Mouse (Mus musculus): ENCODE results near the gene Hoxb1.

Gene Hoxb1

GRCm38 (mm10) chr11:96334002-96334364 lies 31.6 kb upstream of the Hoxb1 start:
- no peak for DNase-seq (ENCODE audit: extremely low spot score)

- DNase-seq (ENCODE audit: extremely low spot score) = no peak
These were observed 30.6 kb upstream of the Hoxb1 start for GRCm38 (mm10) chr11:96334998-96335397.

GRCm38 (mm10) chr11:96336597-96336996 lies 29.0 kb upstream of the Hoxb1 start:
- DNase-seq (ENCODE audit: extremely low spot score) = no peak

GRCm38 (mm10) chr11:96337026-96337425 lies 28.5 kb upstream of the Hoxb1 start:
- DNase-seq (ENCODE audit: extremely low spot score) = no peak

GRCm38 (mm10) chr11:96338957-96339855 lies 26.3 kb upstream of the Hoxb1 start:
- DNase-seq (ENCODE audit: extremely low spot score) = no peak

- no peak for DNase-seq (ENCODE audit: extremely low spot score)
These were observed 24.7 kb upstream of the Hoxb1 start for GRCm38 (mm10) chr11:96340698-96341365.

- DNase-seq (ENCODE audit: extremely low spot score) = no peak
These were observed 23.6 kb upstream of the Hoxb1 start for GRCm38 (mm10) chr11:96341701-96342575.

GRCm38 (mm10) chr11:96342576-96342930 lies 23.0 kb upstream of the Hoxb1 start:
- no peak for DNase-seq (ENCODE audit: extremely low spot score)

GRCm38 (mm10) chr11:96343206-96343745 lies 22.3 kb upstream of the Hoxb1 start:
- DNase-seq (ENCODE audit: extremely low spot score) = no peak

- DNase-seq (ENCODE audit: extremely low spot score) = no peak
These were observed 21.3 kb upstream of the Hoxb1 start for GRCm38 (mm10) chr11:96344061-96344877.

- DNase-seq (ENCODE audit: extremely low spot score) = no peak
These were observed 20.7 kb upstream of the Hoxb1 start for GRCm38 (mm10) chr11:96344878-96345159.

- DNase-seq (ENCODE audit: extremely low spot score) = peak; percentile 55
These were observed 20.2 kb upstream of the Hoxb1 start for GRCm38 (mm10) chr11:96345220-96345892.

GRCm38 (mm10) chr11:96345893-96346806 lies 19.4 kb upstream of the Hoxb1 start:
- DNase-seq (ENCODE audit: extremely low spot score) = peak; percentile 62

- no peak for DNase-seq (ENCODE audit: extremely low spot score)
These were observed 18.5 kb upstream of the Hoxb1 start for GRCm38 (mm10) chr11:96346916-96347520.

- no peak for DNase-seq (ENCODE audit: extremely low spot score)
These were observed 17.8 kb upstream of the Hoxb1 start for GRCm38 (mm10) chr11:96347717-96348116.

GRCm38 (mm10) chr11:96348141-96348928 lies 17.2 kb upstream of the Hoxb1 start:
- DNase-seq (ENCODE audit: extremely low spot score) = peak; percentile 72

GRCm38 (mm10) chr11:96348988-96349387 lies 16.6 kb upstream of the Hoxb1 start:
- no peak for DNase-seq (ENCODE audit: extremely low spot score)

All from embryo, embryonic 9.5 days (tissue).